Mouse (Mus musculus) kidney, embryonic 16.5 days (tissue): ENCODE results near the gene Pde4d. TPM values are rescaled to one million over a fixed set of nuclear protein-coding genes. Genes with fewer than 3 reads are reported as not detected.
A peak's percentile ranks its signal among the peaks of the same experiment; 100 is the strongest.

Source experiments
- ATAC-seq: fragments of 200-750 bp; cut with Nextera tagmentation; 2 replicates; pipeline ENCODE4 v1.8.0; 2017; ENCODE audit warnings: moderate TSS enrichment; ENCODE audit not compliant: low FRiP score, low TSS enrichment
- H3K27ac ChIP-seq: fragments of 300-500 bp; sonication (generic); 2 replicates; pipeline ENCODE4 v1.5.1; 2014; ENCODE audit warnings: low read length
- H3K27me3 ChIP-seq: fragments of 300-500 bp; sonication (generic); 2 replicates; pipeline ENCODE4 v1.6.1; 2014; ENCODE audit warnings: low read length, control low read depth, mixed read lengths; ENCODE audit not compliant: insufficient read depth
- H3K36me3 ChIP-seq: fragments of 300-500 bp; sonication (generic); 2 replicates; pipeline ENCODE4 v1.6.1; 2014; ENCODE audit warnings: low read length, control low read depth, mixed read lengths; ENCODE audit not compliant: insufficient read depth
- H3K4me1 ChIP-seq: fragments of 300-500 bp; sonication (generic); 2 replicates; pipeline ENCODE4 v1.6.1; 2014; ENCODE audit warnings: low read length, control low read depth, mixed read lengths; ENCODE audit not compliant: insufficient read depth
- H3K4me2 ChIP-seq: fragments of 300-500 bp; sonication (generic); replicated peaks from 2 replicates; pipeline ENCODE4 v1.6.1; 2014; ENCODE audit warnings: low read depth, low read length
- H3K4me3 ChIP-seq: fragments of 300-500 bp; sonication (generic); 2 replicates; pipeline ENCODE4 v1.5.1; 2014; ENCODE audit warnings: mild to moderate bottlenecking, low read length
- H3K9ac ChIP-seq: fragments of 300-500 bp; sonication (generic); replicated peaks from 2 replicates; pipeline ENCODE4 v1.6.1; 2014; ENCODE audit warnings: low read length
- H3K9me3 ChIP-seq: fragments of 300-500 bp; sonication (generic); 2 replicates; pipeline ENCODE4 v1.6.1; 2016; ENCODE audit warnings: low read length, control low read depth
- WGBS: fragments of 180-500 bp; shearing (Covaris S2); extraction: QIAGEN DNeasy Blood & Tissue Kit; methylation state at CpG from one replicate; pipeline ENCODE4 v1.1.7; 2014; 5-methylcytosine and 5-hydroxymethylcytosine counted together
- polyA plus RNA-seq: library from polyadenylated mRNA; unstranded; fragments of >200 nt; fragmentation: Nextera tagmentation; extraction: Ambion mirVana; gene quantifications from 2 replicates; pipeline ENCODE4 v1.2.1, GENCODE M21; 2015

The Pde4d gene
- polyA plus RNA-seq, 1 experiment from 2014 or later: 11.1 TPM

DNA sequence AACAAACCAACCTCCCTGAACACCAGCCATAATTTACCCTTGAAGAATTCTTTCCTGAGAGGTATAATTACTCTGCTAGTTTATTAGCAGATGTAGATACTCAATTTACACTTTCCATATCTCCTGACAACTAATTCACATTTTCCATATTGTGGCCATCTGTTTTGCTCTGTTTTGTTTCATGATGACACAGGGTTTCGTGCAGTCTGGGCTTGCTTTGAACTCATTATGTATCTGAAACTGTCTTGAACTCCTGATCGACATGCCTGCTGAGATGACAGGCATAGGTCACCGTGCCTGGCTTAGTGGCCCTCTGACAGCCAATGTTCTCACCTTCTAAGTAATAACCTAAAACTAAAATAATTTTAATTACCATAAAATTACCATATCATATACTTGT lies 672.1 kb downstream of the Pde4d start:
- WGBS: 71% methylated on average over 3 of the region's 3 CpGs
- H3K27ac ChIP-seq: no peak overlapping the region
- peaks cover 6% of the 10 kb centered on the region for H3K4me1 ChIP-seq
- H3K27me3 ChIP-seq: 0 out of 2 replicates have a peak, but pooled peaks cover 2% of the 10 kb centered on the region
- H3K9me3 ChIP-seq: no peaks in the 10 kb centered on the region
- no peak for ATAC-seq
- H3K36me3 ChIP-seq: no peaks in the 10 kb centered on the region
- H3K9ac ChIP-seq: no peak overlapping the region
- H3K4me3 ChIP-seq: no peak overlapping the region
- H3K4me2 ChIP-seq: no peak overlapping the region

DNA sequence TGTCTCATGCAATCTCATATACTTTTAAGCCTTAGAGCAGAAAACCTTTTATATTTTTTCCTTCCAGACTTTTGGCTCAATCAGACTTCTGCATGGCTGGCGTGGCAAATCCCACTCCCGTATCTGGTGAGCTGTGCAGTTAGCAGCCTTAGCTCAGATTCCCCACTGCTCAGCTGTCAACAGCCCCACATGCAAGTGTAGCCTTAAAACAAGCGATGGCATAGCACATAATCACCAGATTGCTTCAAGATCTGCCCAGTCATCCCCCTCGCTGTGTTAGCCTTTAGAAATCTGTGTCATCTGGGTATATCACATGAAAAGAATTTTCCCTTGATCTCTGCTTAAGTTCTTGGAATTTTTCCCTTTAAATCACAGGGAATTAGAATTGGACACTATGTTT lies 686.7 kb downstream of the Pde4d start:
- Histone ChIP-seq H3K4me1 (no peaks in the 10 kb centered on the region), H3K27me3 (no peaks in the 10 kb centered on the region), H3K36me3 (no peaks in the 10 kb centered on the region), H3K4me3 (no peak overlapping the region), H3K27ac (no peak overlapping the region), H3K9ac (no peak overlapping the region), H3K4me2 (no peak overlapping the region), H3K9me3 (no peaks in the 10 kb centered on the region)
- 73% methylated on average over 4 of the region's 4 CpGs for WGBS
- ATAC-seq: no peak

DNA sequence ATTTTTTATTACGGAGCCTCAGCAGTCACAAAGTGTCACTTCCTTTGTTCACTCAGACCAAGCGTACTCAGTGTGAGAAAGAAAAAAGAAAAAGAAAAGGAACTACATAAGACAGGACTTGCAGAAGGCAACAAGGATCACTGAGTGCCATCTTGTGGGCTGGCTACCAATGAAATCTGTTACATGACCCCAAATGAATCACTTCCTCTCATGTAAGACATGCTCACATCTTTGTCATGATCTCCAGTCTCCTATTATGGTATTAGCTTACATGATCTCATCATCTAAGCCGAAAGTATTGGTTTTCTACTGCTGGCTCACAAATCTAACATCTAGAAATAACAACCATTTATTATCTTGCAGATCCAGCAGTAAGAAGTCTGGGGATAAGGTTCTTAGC lies 709.0 kb downstream of the Pde4d start:
- 46% methylated on average over 3 of the region's 3 CpGs for WGBS
- no peak overlapping the region for H3K4me2 ChIP-seq
- no peaks in the 10 kb centered on the region for H3K36me3 ChIP-seq
- no peak overlapping the region for H3K9ac ChIP-seq
- H3K4me3 ChIP-seq: no peak overlapping the region
- no peak for ATAC-seq
- no peaks in the 10 kb centered on the region for H3K9me3 ChIP-seq
- no peak overlapping the region for H3K27ac ChIP-seq
- H3K27me3 ChIP-seq: no peaks in the 10 kb centered on the region
- H3K4me1 ChIP-seq: no peaks in the 10 kb centered on the region

DNA sequence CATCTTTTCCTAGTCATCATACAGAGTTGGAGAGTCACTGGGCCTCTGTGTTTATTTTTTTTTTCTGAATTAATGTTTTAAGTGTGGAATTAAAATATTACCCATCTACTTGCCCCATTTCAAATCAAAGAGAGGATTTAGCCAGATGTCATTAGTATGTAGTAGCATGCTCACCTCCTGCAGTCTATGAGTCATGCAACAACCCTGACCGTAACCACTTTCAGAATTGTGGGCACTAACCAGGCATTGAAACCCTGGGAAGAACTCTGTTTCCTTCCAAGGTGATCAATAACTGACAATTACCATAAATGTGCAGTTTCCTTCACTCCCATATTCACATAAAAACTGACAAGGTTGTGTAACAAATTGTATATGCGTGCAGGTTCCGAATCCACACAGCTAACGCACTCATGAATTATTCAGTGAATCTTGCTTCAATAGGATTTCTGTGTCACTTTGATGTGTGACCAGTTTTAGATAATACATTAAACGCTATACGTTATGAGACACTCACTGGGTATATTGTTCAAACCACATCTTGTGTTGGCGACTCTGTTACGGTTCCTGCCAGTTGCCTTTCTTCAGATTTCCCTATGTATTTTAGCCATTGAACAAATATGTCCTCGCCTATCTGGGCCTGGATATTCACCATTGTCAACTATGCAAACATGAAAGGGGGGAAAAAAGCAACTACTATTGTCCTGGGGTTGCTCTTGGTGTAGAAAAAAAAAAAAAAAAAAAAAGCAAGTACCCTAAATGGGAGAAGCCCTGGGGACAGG lies 719.0 kb downstream of the Pde4d start:
- Histone ChIP-seq H3K4me1 (no peaks in the 10 kb centered on the region), H3K9ac (no peak overlapping the region), H3K9me3 (no peaks in the 10 kb centered on the region), H3K27ac (no peak overlapping the region), H3K27me3 (no peaks in the 10 kb centered on the region), H3K4me2 (no peak overlapping the region), H3K36me3 (no peaks in the 10 kb centered on the region), H3K4me3 (no peak overlapping the region)
- 85% methylated on average over 9 of the region's 9 CpGs for whole genome bisulfite sequencing
- ATAC-seq: no peak

DNA sequence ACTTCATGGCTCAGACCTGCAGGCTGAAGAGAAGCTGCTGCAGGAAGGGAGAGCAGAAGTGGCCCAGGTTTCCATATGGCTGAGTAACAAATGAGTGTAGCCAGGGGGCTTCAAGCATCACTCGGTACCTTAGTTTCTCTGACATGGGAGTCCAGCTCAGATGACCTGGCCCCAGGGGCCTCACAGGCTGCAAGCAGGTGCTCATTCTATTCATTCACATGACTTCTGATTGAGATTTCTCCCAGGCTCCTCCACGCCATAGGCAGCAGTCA lies 719.5 kb downstream of the Pde4d start:
- no peaks in the 10 kb centered on the region for H3K27me3 ChIP-seq
- no peaks in the 10 kb centered on the region for H3K4me1 ChIP-seq
- H3K4me3 ChIP-seq: no peak overlapping the region
- no peak overlapping the region for H3K27ac ChIP-seq
- H3K36me3 ChIP-seq: no peaks in the 10 kb centered on the region
- no peaks in the 10 kb centered on the region for H3K9me3 ChIP-seq
- H3K9ac ChIP-seq: no peak overlapping the region
- H3K4me2 ChIP-seq: no peak overlapping the region
- no peak for ATAC-seq
- WGBS: 74% methylated on average over 2 of the region's 2 CpGs

DNA sequence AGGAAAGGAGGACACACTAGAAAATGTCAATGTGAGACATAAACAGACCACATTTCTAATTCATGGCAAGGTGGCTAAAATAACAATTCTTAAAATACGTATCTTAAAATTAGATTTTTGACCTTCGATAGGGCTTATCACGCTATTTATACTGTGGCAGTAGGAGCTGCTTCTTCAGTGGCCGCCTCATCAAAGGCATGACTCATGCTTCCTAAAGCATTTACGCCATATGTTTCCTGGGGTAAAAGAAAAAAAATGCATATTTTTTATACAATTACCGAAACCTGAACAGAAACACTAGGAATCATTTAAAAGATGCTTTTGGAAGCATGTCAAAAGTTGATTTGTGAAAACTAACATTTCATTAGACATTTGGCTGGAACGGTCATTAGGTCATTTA lies 721.9 kb downstream of the Pde4d start:
- H3K4me1 ChIP-seq: no peaks in the 10 kb centered on the region
- 76% methylated on average over 7 of the region's 7 CpGs for WGBS
- H3K36me3 ChIP-seq: no peaks in the 10 kb centered on the region
- ATAC-seq: no peak
- H3K9me3 ChIP-seq: no peaks in the 10 kb centered on the region
- H3K27me3 ChIP-seq: no peaks in the 10 kb centered on the region
- H3K9ac ChIP-seq: no peak overlapping the region
- H3K4me3 ChIP-seq: no peak overlapping the region
- H3K4me2 ChIP-seq: no peak overlapping the region
- no peak overlapping the region for H3K27ac ChIP-seq

DNA sequence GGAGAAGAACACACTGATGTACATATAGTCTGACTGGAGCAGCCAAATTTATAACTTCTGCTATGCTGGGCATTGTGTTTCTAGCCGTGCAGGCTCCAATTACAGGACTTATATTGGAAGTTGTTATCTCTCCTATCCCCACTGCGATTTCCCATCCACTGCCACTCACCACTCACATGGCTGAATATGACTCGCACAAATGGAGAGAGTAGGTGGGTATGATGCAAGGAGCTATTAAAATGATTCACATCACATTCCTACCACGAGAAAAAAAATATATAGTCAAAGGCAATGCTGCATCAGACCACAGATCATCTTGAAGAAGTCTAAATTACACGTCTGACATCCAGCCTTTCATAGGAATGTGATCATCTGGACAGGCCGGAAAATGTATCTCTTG lies 725.5 kb downstream of the Pde4d start:
- ATAC-seq: no peak
- no peaks in the 10 kb centered on the region for H3K36me3 ChIP-seq
- WGBS: 69% methylated on average over 6 of the region's 6 CpGs

DNA sequence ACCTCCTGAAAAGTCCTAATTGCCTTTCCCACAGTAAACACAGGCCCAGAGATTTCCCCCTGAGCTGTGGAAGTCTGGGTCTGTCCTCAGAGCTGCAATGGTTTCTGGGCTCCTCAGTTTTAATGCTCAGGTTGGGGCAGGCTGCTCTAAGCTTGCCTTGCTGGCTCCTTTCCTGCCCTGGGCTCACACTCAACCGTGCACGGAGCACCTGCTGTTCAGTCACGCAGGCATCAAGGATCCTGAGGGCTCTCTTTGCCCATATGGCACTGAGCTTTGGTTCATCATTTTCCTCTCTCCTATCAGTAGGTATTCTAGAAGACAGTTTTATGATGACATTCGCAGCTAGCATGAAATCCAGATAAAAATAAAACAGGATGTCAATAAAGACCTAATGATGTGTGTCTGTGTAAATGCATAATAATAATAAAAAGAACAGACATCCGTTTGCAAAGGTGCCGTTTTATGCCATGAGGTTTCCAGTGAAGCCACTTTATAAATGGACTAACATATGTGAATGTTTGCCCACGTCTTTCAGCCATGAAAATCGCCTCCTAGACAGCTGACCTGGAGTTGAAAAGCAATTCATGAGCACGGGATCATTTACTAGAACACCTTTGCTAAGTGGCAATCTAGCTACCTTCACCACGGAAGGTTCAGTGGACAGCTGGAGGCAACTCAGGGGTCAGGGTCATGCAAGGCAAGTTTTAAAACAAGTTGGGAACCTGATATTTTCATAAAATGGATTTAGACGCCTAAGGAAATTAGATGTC lies 726.3 kb downstream of the Pde4d start:
- no peaks in the 10 kb centered on the region for H3K9me3 ChIP-seq
- no peaks in the 10 kb centered on the region for H3K4me1 ChIP-seq
- H3K9ac ChIP-seq: no peak overlapping the region
- ATAC-seq: peak; percentile 49; the same call in 1 of the 2 replicates
- no peak overlapping the region for H3K4me2 ChIP-seq
- no peak overlapping the region for H3K27ac ChIP-seq
- H3K4me3 ChIP-seq: no peak overlapping the region
- H3K27me3 ChIP-seq: no peaks in the 10 kb centered on the region
- WGBS: 36% methylated on average over 11 of the region's 11 CpGs
- no peaks in the 10 kb centered on the region for H3K36me3 ChIP-seq

More for the DNA sequence above, 725.5 kb downstream of the Pde4d start:
- Histone ChIP-seq H3K27ac (no peak overlapping the region), H3K4me2 (no peak overlapping the region), H3K4me3 (no peak overlapping the region), H3K9ac (no peak overlapping the region), H3K27me3 (no peaks in the 10 kb centered on the region), H3K9me3 (no peaks in the 10 kb centered on the region), H3K4me1 (no peaks in the 10 kb centered on the region)

DNA sequence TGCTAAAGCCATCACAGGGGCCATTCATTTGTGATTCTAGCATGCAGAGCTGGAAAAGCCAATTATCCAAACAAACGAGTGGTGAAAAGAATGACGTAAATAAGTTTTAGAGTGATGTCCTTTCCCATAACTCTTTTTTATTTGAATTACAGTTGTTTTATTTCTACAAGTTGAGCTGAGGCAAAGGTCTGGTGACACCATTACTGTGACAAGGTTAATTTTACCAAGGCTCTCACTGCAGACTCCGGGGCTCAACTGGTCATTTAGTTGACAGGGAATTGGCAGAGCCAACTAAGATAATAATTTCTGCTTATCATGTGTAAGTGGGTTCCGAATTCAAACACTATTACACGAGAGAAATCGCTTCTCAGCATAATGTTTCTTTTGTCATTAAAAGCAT lies 731.6 kb downstream of the Pde4d start:
- H3K4me3 ChIP-seq: no peak overlapping the region

DNA sequence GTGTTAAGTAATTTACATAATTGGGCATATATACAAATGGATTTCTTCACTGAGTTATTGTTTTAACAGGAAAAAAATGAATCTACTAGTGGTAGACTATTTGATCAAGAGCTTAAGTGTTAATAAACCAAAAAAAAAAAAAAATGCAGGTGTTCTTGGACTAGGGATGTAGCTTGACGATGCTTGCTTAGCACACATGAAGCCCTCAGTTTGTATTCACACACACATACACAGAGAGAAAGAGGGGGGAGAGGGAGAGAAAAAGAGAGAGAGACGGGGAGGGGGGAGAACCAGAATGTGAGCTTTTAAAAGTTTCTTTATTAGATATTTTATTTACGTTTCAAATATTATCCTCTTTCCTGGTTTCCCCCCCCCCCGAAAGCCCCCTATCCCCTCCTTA lies 740.9 kb downstream of the Pde4d start:
- H3K27me3 ChIP-seq: no peaks in the 10 kb centered on the region
- H3K9me3 ChIP-seq: no peaks in the 10 kb centered on the region
- WGBS: 91% methylated on average over 4 of the region's 4 CpGs
- H3K4me3 ChIP-seq: no peak overlapping the region
- H3K27ac ChIP-seq: no peak overlapping the region
- no peaks in the 10 kb centered on the region for H3K36me3 ChIP-seq
- H3K4me2 ChIP-seq: no peak overlapping the region
- no peak for ATAC-seq
- H3K9ac ChIP-seq: no peak overlapping the region
- no peaks in the 10 kb centered on the region for H3K4me1 ChIP-seq

More for the DNA sequence above, 731.6 kb downstream of the Pde4d start:
- Histone ChIP-seq H3K4me1 (no peaks in the 10 kb centered on the region), H3K36me3 (no peaks in the 10 kb centered on the region), H3K9me3 (no peaks in the 10 kb centered on the region), H3K27me3 (0 out of 2 replicates have a peak, but pooled peaks cover 3% of the 10 kb centered on the region), H3K9ac (no peak overlapping the region), H3K4me2 (no peak overlapping the region), H3K27ac (no peak overlapping the region)
- 38% methylated on average over 6 of the region's 6 CpGs for WGBS
- peak; percentile 49; the same call in 1 of the 2 replicates for ATAC-seq
